Mouse (Mus musculus): Measurements from ENCODE around the gene Tbc1d8. TPM values are rescaled to one million over a fixed set of nuclear protein-coding genes. Genes with fewer than 3 reads are reported as not detected.

Tbc1d8 gene
- total and polyA plus RNA-seq, 2 experiments, result 7.0 to 13.9 TPM

- Histone ChIP-seq H3K4me1 (ENCODE audit: control insufficient read depth, insufficient read depth, low read length) (peaks cover 17% of the 10 kb centered on the region), H3K79me2 (ENCODE audit: control insufficient read depth, insufficient read depth, low read length) (peaks cover 25% of the 10 kb centered on the region), H3K27ac (replicated peaks; ENCODE audit: insufficient read depth, low read depth, low read length) (peak overlapping the region; percentile 50; the same call in 1 of the 2 replicates), H3K36me3 (ENCODE audit: control insufficient read depth, insufficient read depth, low read length) (peaks cover 1% of the 10 kb centered on the region; the same call in 1 of the 2 replicates), H3K27me3 (ENCODE audit: control insufficient read depth, insufficient read depth, low read length) (no peaks in the 10 kb centered on the region), H3K9ac (ENCODE audit: low read depth, low read length) (no peak overlapping the region), H3K4me3 (ENCODE audit: insufficient read depth, low read depth, low read length) (peak overlapping the region; percentile 26; the same call in 1 of the 2 replicates)
- WGBS, result 15% methylated on average over 1 of the region's 1 CpGs
- TF ChIP-seq CTCF (IDR thresholded peaks at IDR 0.05; ENCODE audit: low read depth, low read length) (no peak), POLR2A (IDR thresholded peaks at IDR 0.05; ENCODE audit: extremely low read depth, insufficient read depth, low read length) (no peak)
- DNase-seq (ENCODE audit: extremely low read depth, low read depth, low spot score), result peak; percentile 84
Observed at GRCm38 (mm10) chr1:39476341-39476740, 2.2 kb downstream of the Tbc1d8 start.

DNA sequence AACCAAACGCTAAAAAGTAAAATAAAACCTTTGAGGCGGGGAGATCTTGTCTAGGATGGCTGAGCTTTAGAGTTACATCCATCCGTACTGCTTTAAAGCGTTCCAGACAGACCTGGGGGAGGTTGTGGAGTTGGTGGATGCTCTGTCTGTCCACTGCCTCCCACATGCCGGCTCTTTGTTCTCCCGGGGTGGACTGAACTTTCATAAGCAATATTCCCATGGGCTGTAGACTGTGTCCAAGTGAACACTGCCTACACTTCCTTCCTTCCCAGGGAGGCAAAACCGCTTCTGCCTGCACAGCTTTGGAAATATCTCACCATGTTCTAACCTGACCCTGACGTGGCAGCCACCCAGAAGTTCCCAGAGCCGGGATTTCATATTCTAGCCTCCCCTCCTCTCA is 4.0 kb downstream of the Tbc1d8 start:
- Histone ChIP-seq H3K27ac (replicated peaks; ENCODE audit: insufficient read depth, low read depth, low read length) (no peak overlapping the region), H3K79me2 (ENCODE audit: control insufficient read depth, insufficient read depth, low read length) (peaks cover 39% of the 10 kb centered on the region), H3K36me3 (ENCODE audit: control insufficient read depth, insufficient read depth, low read length) (peaks cover 1% of the 10 kb centered on the region; the same call in 1 of the 2 replicates), H3K4me1 (ENCODE audit: control insufficient read depth, insufficient read depth, low read length) (peaks cover 18% of the 10 kb centered on the region), H3K9ac (ENCODE audit: low read depth, low read length) (no peak overlapping the region), H3K4me3 (ENCODE audit: insufficient read depth, low read depth, low read length) (no peak overlapping the region), H3K27me3 (ENCODE audit: control insufficient read depth, insufficient read depth, low read length) (no peaks in the 10 kb centered on the region)
- DNase-seq (ENCODE audit: extremely low read depth, low read depth, low spot score), result no peak
- 81% methylated on average over 9 of the region's 9 CpGs for WGBS
- TF ChIP-seq POLR2A (IDR thresholded peaks at IDR 0.05; ENCODE audit: extremely low read depth, insufficient read depth, low read length) (no peak), CTCF (IDR thresholded peaks at IDR 0.05; ENCODE audit: low read depth, low read length) (no peak)

DNA sequence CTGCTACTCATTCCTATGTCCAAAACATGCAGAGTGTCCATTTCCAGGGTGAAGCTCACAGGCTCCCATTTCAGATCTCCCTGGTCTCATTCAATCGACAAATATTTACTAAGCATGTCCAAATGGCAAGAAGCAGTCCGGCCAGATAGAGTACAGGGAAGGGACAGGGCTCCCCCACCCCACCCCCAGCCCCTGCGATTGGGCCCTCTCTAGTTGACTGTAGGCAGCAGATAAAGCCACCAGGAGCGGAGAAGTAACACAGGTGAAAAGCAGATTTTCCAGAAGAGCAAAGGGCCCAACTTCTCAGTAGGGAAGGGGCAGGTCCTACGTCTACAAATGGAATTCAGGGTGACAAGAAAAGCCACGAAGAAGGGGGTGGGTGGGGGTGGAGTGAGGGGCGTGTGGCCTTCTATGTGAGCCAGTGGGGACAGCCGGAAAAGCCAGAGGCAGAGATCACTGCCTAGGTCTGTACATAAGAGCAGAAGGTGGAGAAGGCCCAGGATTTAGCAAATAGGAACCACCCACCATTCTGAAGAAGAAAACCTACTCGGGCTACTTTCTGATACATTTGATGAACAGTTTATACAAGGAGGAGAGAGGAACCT is 7.2 kb downstream of the Tbc1d8 start:
- TF ChIP-seq CTCF (IDR thresholded peaks at IDR 0.05; ENCODE audit: low read depth, low read length), result no peak
- no peak for TF ChIP-seq POLR2A (IDR thresholded peaks at IDR 0.05; ENCODE audit: extremely low read depth, insufficient read depth, low read length)

GRCm38 (mm10) chr1:39468982-39469381 is 9.6 kb downstream of the Tbc1d8 start:
- peaks cover 1% of the 10 kb centered on the region; the same call in 1 of the 2 replicates for H3K36me3 ChIP-seq (ENCODE audit: control insufficient read depth, insufficient read depth, low read length)
- H3K27me3 ChIP-seq (ENCODE audit: control insufficient read depth, insufficient read depth, low read length), result no peaks in the 10 kb centered on the region
- H3K79me2 ChIP-seq (ENCODE audit: control insufficient read depth, insufficient read depth, low read length), result peaks cover 44% of the 10 kb centered on the region
- no peak overlapping the region for H3K9ac ChIP-seq (ENCODE audit: low read depth, low read length)
- 81% methylated on average over 7 of the region's 7 CpGs for WGBS
- H3K4me3 ChIP-seq (ENCODE audit: insufficient read depth, low read depth, low read length), result no peak overlapping the region
- TF ChIP-seq POLR2A (IDR thresholded peaks at IDR 0.05; ENCODE audit: extremely low read depth, insufficient read depth, low read length) (no peak), CTCF (IDR thresholded peaks at IDR 0.05; ENCODE audit: low read depth, low read length) (no peak)
- no peak for DNase-seq (ENCODE audit: extremely low read depth, low read depth, low spot score)
- H3K27ac ChIP-seq (replicated peaks; ENCODE audit: insufficient read depth, low read depth, low read length), result no peak overlapping the region
- peaks cover 6% of the 10 kb centered on the region; the same call in 1 of the 2 replicates for H3K4me1 ChIP-seq (ENCODE audit: control insufficient read depth, insufficient read depth, low read length)

More for the DNA sequence above, 7.2 kb downstream of the Tbc1d8 start:
- H3K4me3 ChIP-seq (ENCODE audit: insufficient read depth, low read depth, low read length), result no peak overlapping the region
- no peak overlapping the region for H3K27ac ChIP-seq (replicated peaks; ENCODE audit: insufficient read depth, low read depth, low read length)
- peaks cover 9% of the 10 kb centered on the region; the same call in 1 of the 2 replicates for H3K4me1 ChIP-seq (ENCODE audit: control insufficient read depth, insufficient read depth, low read length)
- H3K9ac ChIP-seq (ENCODE audit: low read depth, low read length), result no peak overlapping the region
- no peaks in the 10 kb centered on the region for H3K27me3 ChIP-seq (ENCODE audit: control insufficient read depth, insufficient read depth, low read length)
- no peak for DNase-seq (ENCODE audit: extremely low read depth, low read depth, low spot score)
- peaks cover 1% of the 10 kb centered on the region; the same call in 1 of the 2 replicates for H3K36me3 ChIP-seq (ENCODE audit: control insufficient read depth, insufficient read depth, low read length)
- peaks cover 39% of the 10 kb centered on the region for H3K79me2 ChIP-seq (ENCODE audit: control insufficient read depth, insufficient read depth, low read length)
- WGBS, result 38% methylated on average over 9 of the region's 9 CpGs

DNA sequence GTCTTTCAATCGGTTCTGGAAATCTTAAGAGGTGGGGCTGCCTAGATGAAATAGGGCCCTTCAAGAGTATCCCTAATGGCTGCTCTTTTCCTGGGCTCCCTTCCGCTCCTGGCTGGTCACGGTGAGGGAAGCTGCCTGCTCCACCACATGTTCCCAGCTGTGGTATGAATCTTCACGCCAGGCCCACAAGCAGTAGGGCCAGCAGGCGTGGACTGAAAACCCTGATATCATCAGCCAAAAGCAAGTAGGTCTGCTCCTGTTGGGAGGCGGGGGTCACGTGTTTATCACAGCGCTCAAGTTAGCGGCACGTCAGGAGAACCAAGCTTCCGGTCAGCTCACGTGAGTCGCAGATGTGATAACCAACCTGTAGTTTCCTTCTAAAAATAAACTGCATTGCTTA is 12.0 kb downstream of the Tbc1d8 start:
- Histone ChIP-seq H3K36me3 (ENCODE audit: control insufficient read depth, insufficient read depth, low read length) (no peaks in the 10 kb centered on the region), H3K9ac (ENCODE audit: low read depth, low read length) (no peak overlapping the region), H3K4me1 (ENCODE audit: control insufficient read depth, insufficient read depth, low read length) (peaks cover 4% of the 10 kb centered on the region; the same call in 1 of the 2 replicates)

GRCm38 (mm10) chr1:39464760-39465159 is 13.8 kb downstream of the Tbc1d8 start:
- no peak overlapping the region for H3K9ac ChIP-seq (ENCODE audit: low read depth, low read length)
- H3K36me3 ChIP-seq (ENCODE audit: control insufficient read depth, insufficient read depth, low read length), result no peaks in the 10 kb centered on the region
- H3K27me3 ChIP-seq (ENCODE audit: control insufficient read depth, insufficient read depth, low read length), result no peaks in the 10 kb centered on the region
- TF ChIP-seq CTCF (IDR thresholded peaks at IDR 0.05; ENCODE audit: low read depth, low read length), result no peak
- TF ChIP-seq POLR2A (IDR thresholded peaks at IDR 0.05; ENCODE audit: extremely low read depth, insufficient read depth, low read length), result no peak
- no peak overlapping the region for H3K27ac ChIP-seq (replicated peaks; ENCODE audit: insufficient read depth, low read depth, low read length)
- no peak overlapping the region for H3K4me3 ChIP-seq (ENCODE audit: insufficient read depth, low read depth, low read length)
- H3K4me1 ChIP-seq (ENCODE audit: control insufficient read depth, insufficient read depth, low read length), result 0 out of 2 replicates have a peak, but pooled peaks cover 2% of the 10 kb centered on the region
- no peak for DNase-seq (ENCODE audit: extremely low read depth, low read depth, low spot score)
- peaks cover 37% of the 10 kb centered on the region for H3K79me2 ChIP-seq (ENCODE audit: control insufficient read depth, insufficient read depth, low read length)
- 97% methylated on average over 3 of the region's 3 CpGs for WGBS

More for the DNA sequence above, 12.0 kb downstream of the Tbc1d8 start:
- Histone ChIP-seq H3K4me3 (ENCODE audit: insufficient read depth, low read depth, low read length) (no peak overlapping the region), H3K27ac (replicated peaks; ENCODE audit: insufficient read depth, low read depth, low read length) (no peak overlapping the region), H3K27me3 (ENCODE audit: control insufficient read depth, insufficient read depth, low read length) (no peaks in the 10 kb centered on the region), H3K79me2 (ENCODE audit: control insufficient read depth, insufficient read depth, low read length) (peaks cover 44% of the 10 kb centered on the region)
- DNase-seq (ENCODE audit: extremely low read depth, low read depth, low spot score), result no peak
- WGBS, result 94% methylated on average over 13 of the region's 13 CpGs
- TF ChIP-seq POLR2A (IDR thresholded peaks at IDR 0.05; ENCODE audit: extremely low read depth, insufficient read depth, low read length) (no peak), CTCF (IDR thresholded peaks at IDR 0.05; ENCODE audit: low read depth, low read length) (no peak)

All from liver, adult 2 months (tissue).